Mouse (Mus musculus) testis, postnatal 10 days (tissue): ENCODE measurements around the gene Upf2.
"Not testable (repeated sequence)": the region's sequence is repeated elsewhere in the genome, so short reads cannot be mapped to it uniquely, and the experiment has no call there.

Experiments used
- DNase-seq: peaks from one replicate; pipeline ENCODE4 v3.0.0; 2021; ENCODE audit warnings: low spot score

The Upf2 gene

GRCm38 (mm10) chr2:6071598-6072440 is 120.5 kb downstream of the Upf2 start:
- DNase-seq = peak; percentile 52

GRCm38 (mm10) chr2:6072685-6073260 is 121.5 kb downstream of the Upf2 start:
- DNase-seq = no peak

GRCm38 (mm10) chr2:6074891-6075529 is 123.7 kb downstream of the Upf2 start:
- peak; percentile 82 for DNase-seq

GRCm38 (mm10) chr2:6075530-6075896 is 124.2 kb downstream of the Upf2 start:
- no peak for DNase-seq

GRCm38 (mm10) chr2:6080037-6080436 is 128.8 kb downstream of the Upf2 start:
- peak; percentile 35 for DNase-seq

GRCm38 (mm10) chr2:6081108-6081507 is 129.8 kb downstream of the Upf2 start:
- DNase-seq = peak; percentile 39

- DNase-seq = no peak
These were observed 131.3 kb downstream of the Upf2 start for GRCm38 (mm10) chr2:6082615-6083014.

- DNase-seq = no peak
These were observed 132.4 kb downstream of the Upf2 start for GRCm38 (mm10) chr2:6083696-6084095.

GRCm38 (mm10) chr2:6085622-6086530 is 134.6 kb downstream of the Upf2 start:
- no peak for DNase-seq

GRCm38 (mm10) chr2:6087151-6087550 is 135.9 kb downstream of the Upf2 start:
- peak; percentile 72 for DNase-seq

GRCm38 (mm10) chr2:6089941-6090340 is 138.7 kb downstream of the Upf2 start:
- DNase-seq = not testable (repeated sequence)

- DNase-seq = no peak
These were observed 145.9 kb downstream of the Upf2 start for GRCm38 (mm10) chr2:6097113-6097716.

GRCm38 (mm10) chr2:6098924-6099323 is 147.7 kb downstream of the Upf2 start:
- no peak for DNase-seq

- no peak for DNase-seq
These were observed 148.2 kb downstream of the Upf2 start for GRCm38 (mm10) chr2:6099443-6099842.

GRCm38 (mm10) chr2:6100027-6100749 is 148.9 kb downstream of the Upf2 start:
- peak; percentile 64 for DNase-seq

- DNase-seq = no peak
These were observed 149.5 kb downstream of the Upf2 start for GRCm38 (mm10) chr2:6100755-6101154.

- no peak for DNase-seq
These were observed 154.2 kb downstream of the Upf2 start for GRCm38 (mm10) chr2:6105437-6105836.
